ENCODE assay signal across 19 mouse cellular contexts in genomic region chr13:52258373-52258772, GRCm38 (mm10).
DNase-seq lines count a peak whose midpoint lies in the region; ATAC-seq and TF ChIP-seq lines count a peak whose summit lies in the region.
"Had no signal": no experiment of that assay in that cellular context is flagged by ENCODE, and none has a peak within 500 bp of the region (broad histone marks: within the 10 kb centered on the region; RNA-seq: fewer than 3 reads in every experiment).

No protein-coding gene starts in this region.

- no peak for TF ChIP-seq POLR2A in thymus, adult 2 months (IDR thresholded peaks at IDR 0.05; ENCODE audit: control insufficient read depth, extremely low read depth, insufficient read depth, low read length, poor library complexity)

- intact Hi-C loops in heart, postnatal 10 days (cut with DNase I), result loop anchor here (10.0 kb wide), 1 partner anchor 306 kb away; no protein-coding TSS in a partner anchor

- 13% methylated on average over 8 of the region's 8 CpGs for WGBS in thymus, adult 2 months
- WGBS in limb, embryonic 10.5 days, result 86% methylated on average over 8 of the region's 8 CpGs

- H3K27ac ChIP-seq in thymus, adult 2 months (ENCODE audit: control insufficient read depth, insufficient read depth, low read length), result no peak overlapping the region
- peak overlapping the region; percentile 9; the same call in 1 of the 2 replicates for H3K27ac ChIP-seq in limb, embryonic 10.5 days
- H3K27ac ChIP-seq: embryonic facial prominence, embryonic 12.5 days; forebrain, embryonic 12.5 days; hindbrain, embryonic 10.5 days; hindbrain, embryonic 14.5 days had no signal

- no peaks in the 10 kb centered on the region for H3K36me3 ChIP-seq in thymus, adult 2 months (ENCODE audit: control insufficient read depth, insufficient read depth, low read length)
- H3K36me3 ChIP-seq in limb, embryonic 10.5 days, result no peaks in the 10 kb centered on the region
- H3K36me3 ChIP-seq: embryonic facial prominence, embryonic 12.5 days; forebrain, embryonic 12.5 days; hindbrain, embryonic 10.5 days had no signal

- peak; percentile 19 for DNase-seq in thymus, postnatal 4 days
- no peak for DNase-seq in thymus, adult 2 months
- DNase-seq in limb, embryonic 10.5 days (ENCODE audit: low spot score), result no peak
- no peak for DNase-seq in Muller cell, postnatal 12 days (ENCODE audit: inconsistent ontology term)
- no peak for DNase-seq in liver
- no peak for DNase-seq in heart, postnatal 10 days
- DNase-seq: adrenal gland, adult 8-10 months; adrenal gland, postnatal 36 days; cerebellum, adult 2 months; cerebellum, postnatal 10 days; gastrocnemius, postnatal 14 days; heart, adult 11 months; heart, postnatal 14 days had no signal

- no peak overlapping the region for H3K4me3 ChIP-seq in thymus, adult 2 months (ENCODE audit: control insufficient read depth, insufficient read depth, low read length)
- H3K4me3 ChIP-seq in limb, embryonic 10.5 days, result no peak overlapping the region
- H3K4me3 ChIP-seq: embryonic facial prominence, embryonic 12.5 days; forebrain, embryonic 12.5 days; hindbrain, embryonic 10.5 days had no signal

- H3K27me3 ChIP-seq in thymus, adult 2 months (ENCODE audit: control insufficient read depth, insufficient read depth, low read length), result no peaks in the 10 kb centered on the region
- no peaks in the 10 kb centered on the region for H3K27me3 ChIP-seq in limb, embryonic 10.5 days (ENCODE audit: low read depth, poor library complexity, severe bottlenecking)
- H3K27me3 ChIP-seq: embryonic facial prominence, embryonic 12.5 days had no signal

- no peak for TF ChIP-seq CTCF in thymus, adult 2 months (IDR thresholded peaks at IDR 0.05; ENCODE audit: borderline replicate concordance, control insufficient read depth, extremely low read depth, insufficient read depth, low read length, poor library complexity)

- H3K9me3 ChIP-seq in limb, embryonic 10.5 days (replicated peaks), result no peaks in the 10 kb centered on the region
- H3K9me3 ChIP-seq: embryonic facial prominence, embryonic 12.5 days; forebrain, embryonic 12.5 days; hindbrain, embryonic 10.5 days had no signal

- ATAC-seq in monocyte, adult 5-6 weeks (replicated peaks; ENCODE audit: insufficient number of reproducible peaks, low FRiP score, low TSS enrichment, poor library complexity, severe bottlenecking), result 0 out of 2 replicates have a peak, but pooled peaks have one; percentile 33
- ATAC-seq: forebrain, embryonic 16.5 days had no signal

- H3K4me1 ChIP-seq in thymus, adult 2 months (replicated peaks; ENCODE audit: control insufficient read depth, insufficient read depth, low read length), result peaks cover 15% of the 10 kb centered on the region
- peaks cover 19% of the 10 kb centered on the region for H3K4me1 ChIP-seq in limb, embryonic 10.5 days
- H3K4me1 ChIP-seq: embryonic facial prominence, embryonic 12.5 days; forebrain, embryonic 12.5 days had no signal
